Mouse (Mus musculus): ENCODE data around the gene Olfr748. TPM values are rescaled to one million over a fixed set of nuclear protein-coding genes. Genes with fewer than 3 reads are reported as not detected.
"Not testable (repeated sequence)": the region's sequence is repeated elsewhere in the genome, so short reads cannot be mapped to it uniquely, and the experiment has no call there.

Gene Olfr748
- not detected for total RNA-seq (2021)
- long read RNA-seq, experiment 1: 0 reads
- long read RNA-seq, experiment 2: 0 reads

DNA sequence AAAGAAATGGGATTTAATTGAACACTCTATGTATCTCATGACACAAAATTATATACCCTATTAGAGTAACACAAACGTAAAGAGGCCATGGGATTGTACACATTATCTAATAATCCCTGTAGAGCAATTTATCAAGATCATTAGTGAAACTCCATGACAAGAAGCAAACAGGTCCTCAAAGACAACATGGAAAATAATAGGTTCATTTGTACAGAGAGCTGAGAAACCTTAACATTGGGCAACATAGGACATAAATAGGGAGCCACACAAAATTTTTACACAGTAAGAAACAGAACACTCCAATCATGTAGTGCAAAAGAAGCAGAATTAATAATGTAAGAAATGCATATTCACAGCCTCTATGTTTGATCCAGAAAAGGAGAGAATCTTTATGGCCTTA, at the start of gene Olfr748:
Olfr748 (plus strand) TSS at position 301 of the 400 bp plus-strand sequence.
- no peak for DNase-seq

DNA sequence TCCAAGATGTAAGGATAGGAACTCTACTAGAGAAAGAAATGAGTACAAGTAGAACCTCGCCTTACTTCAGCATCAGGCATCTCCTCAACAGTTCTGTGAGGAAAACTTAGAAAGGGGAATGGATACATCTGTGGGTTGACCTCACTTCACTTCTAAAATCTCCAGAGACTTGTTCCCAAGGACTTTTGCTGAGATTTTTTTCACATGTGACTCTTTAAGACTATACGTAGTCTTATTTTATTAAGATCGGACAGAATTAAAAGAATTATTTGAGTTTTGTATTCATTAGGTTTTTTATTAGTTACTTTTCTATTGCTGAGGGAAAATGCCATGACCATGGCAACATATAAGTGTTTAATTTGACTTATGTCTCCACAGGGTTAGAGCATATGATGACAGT, 14.1 kb upstream of the Olfr748 start, which contains the start of gene Olfr747:
Olfr747 (minus strand) TSS at position 101 of the 400 bp plus-strand sequence.
- no peak for DNase-seq

DNA sequence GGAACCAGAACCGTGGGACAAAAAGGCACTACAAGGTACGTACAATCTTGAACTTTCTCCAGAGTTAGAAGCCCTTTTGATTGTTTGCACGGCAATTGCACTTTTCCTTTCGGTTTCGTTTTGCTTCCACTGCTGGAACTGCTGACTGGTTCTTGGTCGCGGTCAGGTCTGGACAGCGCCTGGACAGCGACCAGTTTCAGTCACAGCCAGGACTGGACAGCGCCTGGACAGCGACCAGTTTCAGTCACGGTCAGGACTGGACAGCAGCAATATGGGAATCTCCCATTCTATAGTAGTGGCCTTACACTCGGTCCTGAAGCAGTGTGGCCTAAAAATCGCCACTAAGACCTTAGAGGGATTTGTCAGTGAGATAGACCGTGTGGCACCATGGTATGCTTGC, 12.7 kb downstream of the Olfr748 start:
- DNase-seq: not testable (repeated sequence)

DNA sequence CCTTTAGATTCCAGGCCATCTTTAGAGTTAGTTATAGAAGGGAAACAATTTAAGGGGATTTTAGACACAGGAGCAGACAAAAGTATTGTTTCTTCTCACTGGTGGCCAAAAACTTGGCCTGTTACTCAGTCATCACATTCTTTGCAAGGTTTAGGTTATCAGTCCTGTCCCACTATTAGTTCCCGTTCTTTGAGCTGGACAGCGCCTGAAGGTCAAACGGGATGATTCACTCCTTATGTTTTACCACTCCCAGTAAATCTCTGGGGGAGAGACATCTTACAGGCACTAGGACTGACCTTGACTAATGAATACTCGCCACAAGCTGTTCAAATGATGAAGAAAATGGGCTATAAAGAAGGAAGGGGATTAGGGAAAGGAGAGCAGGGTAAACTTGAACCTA, 15.2 kb downstream of the Olfr748 start:
- not testable (repeated sequence) for DNase-seq

DNA sequence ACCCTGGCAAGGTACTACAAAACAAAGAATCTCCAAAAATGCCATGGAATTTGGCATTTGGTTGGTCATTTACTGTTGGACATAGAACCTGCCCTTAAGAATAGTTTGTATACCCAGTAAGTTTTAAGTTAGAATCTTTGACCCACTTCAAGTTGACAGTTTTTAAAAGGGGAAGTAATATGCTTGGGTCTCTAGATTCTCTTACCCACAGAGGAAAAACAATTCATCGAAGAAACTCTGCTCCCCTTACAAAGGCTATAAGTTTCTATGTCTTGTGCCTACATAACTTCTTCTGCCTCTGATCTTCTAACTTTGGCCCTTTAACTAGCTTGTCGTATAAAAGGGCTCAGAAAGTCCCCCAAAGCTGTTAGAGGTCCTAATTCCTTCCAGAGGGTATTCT, 33.2 kb downstream of the Olfr748 start:
- no peak for DNase-seq

DNA sequence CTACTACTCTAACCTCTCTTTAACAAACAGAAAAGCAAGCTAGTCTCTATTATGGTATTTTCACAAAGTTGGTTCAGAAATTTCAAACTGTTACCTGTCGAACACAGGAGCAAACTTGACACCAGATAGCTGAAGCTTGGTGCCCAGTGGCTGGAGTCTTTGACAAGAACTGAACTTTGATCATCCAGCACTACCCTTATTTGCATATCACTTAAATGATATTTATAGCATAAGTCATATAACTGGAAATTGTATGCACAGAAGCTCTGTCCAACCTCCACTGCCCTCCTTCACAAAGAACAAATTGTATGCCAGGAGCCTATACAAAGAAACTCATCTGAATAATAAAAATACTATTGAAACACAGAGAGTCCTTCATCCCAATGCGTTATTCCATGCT, 34.4 kb downstream of the Olfr748 start:
- no peak for DNase-seq

DNA sequence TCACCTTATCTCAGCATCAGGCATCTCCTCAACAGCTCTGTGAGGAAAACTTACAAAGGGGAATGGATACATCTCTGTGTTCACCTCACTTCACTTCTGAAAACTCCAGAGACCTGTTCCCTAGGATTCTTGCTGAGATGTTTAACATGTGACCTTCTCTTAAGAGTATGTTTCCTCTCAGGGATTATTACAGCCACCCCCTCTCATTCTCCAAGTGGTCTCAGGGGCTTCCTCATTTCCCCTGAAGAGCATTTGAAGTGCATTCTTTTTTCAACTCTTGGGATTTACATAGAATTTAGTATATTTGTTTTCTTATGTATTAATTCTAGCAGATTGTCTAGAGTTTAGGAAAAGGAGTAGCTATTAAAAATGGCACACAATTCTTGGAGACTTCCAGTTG, 37.8 kb downstream of the Olfr748 start, which contains the start of gene Olfr749:
Olfr749 (minus strand) TSS at position 101 of the 400 bp plus-strand sequence.
- no peak for DNase-seq

DNA sequence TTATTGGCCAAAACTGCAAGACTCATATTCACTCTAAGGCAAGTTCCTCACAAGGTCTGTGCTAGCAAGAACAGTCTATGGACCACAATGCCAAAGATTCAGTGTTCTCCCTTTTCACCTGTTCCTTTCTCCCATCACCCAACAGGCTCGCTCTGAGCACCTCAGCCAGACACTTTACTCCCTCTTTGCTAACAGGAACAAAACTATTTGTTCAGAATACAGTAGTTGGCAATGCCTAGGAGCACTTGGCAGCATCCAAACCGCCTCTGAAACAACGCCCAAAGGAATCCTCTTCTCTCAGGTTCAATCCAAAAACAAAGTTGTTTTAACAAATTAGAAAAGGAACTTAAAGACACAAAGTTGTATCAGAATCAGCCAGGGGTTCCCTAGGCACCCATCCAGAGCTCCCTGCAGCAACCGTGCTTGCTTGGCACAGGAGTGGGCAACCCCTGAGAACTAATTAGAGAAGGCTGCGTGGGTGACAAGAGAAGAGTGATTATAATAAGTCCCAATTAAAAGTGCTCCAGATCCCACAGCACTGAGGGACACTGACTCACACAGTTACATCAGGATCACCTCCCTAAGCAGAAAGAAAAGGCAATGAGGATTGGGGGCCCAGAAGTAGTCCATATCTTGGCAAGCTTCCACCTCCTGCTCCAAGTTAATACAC, 51.4 kb downstream of the Olfr748 start:
- DNase-seq: no peak

Other genes starting within 250 kb of the Olfr748 start
- gene Olfr741, start 234.6 kb upstream of the Olfr748 start, total RNA-seq (2021): not detected
- gene Olfr742, start 203.8 kb upstream of the Olfr748 start, total RNA-seq (2021): not detected
- not detected for gene Olfr743, start 185.5 kb upstream of the Olfr748 start, total RNA-seq (2021)
- gene Olfr744, start 92.5 kb upstream of the Olfr748 start, total RNA-seq (2021): not detected
- not detected for gene Olfr745, start 68.0 kb upstream of the Olfr748 start, total RNA-seq (2021)
- not detected for gene Olfr746, start 60.3 kb upstream of the Olfr748 start, total RNA-seq (2021)
- not detected for gene Olfr747, start 14.2 kb upstream of the Olfr748 start, total RNA-seq (2021)
- gene Olfr749, start 37.7 kb downstream of the Olfr748 start, total RNA-seq (2021): not detected
- 1 to 10 TPM; 7.4 to 8.2 TPM for gene Ttc5, start 78.1 kb downstream of the Olfr748 start, total RNA-seq (2021)
- gene Ccnb1ip1, start 100.4 kb downstream of the Olfr748 start, total RNA-seq (2021): not detected
- gene Parp2, start 100.5 kb downstream of the Olfr748 start, total RNA-seq (2021): 1 to 10 TPM; 7.5 to 8.5 TPM
- gene Tep1, start 163.2 kb downstream of the Olfr748 start, total RNA-seq (2021): 10 to 100 TPM in 1 of 2 experiments, 1 to 10 TPM in 1; 8.3 to 10.2 TPM
- 100 to 1,000 TPM in 1 of 2 experiments, 10 to 100 TPM in 1; 97.0 to 105 TPM for gene Klhl33, start 190.1 kb downstream of the Olfr748 start, total RNA-seq (2021)
- 10 to 100 TPM; 40.1 to 41.8 TPM for gene Osgep, start 217.5 kb downstream of the Olfr748 start, total RNA-seq (2021)
- 10 to 100 TPM; 23.7 to 24.8 TPM for gene Apex1, start 217.6 kb downstream of the Olfr748 start, total RNA-seq (2021)
- 10 to 100 TPM; 12.9 to 14.6 TPM for gene Pip4p1, start 223.5 kb downstream of the Olfr748 start, total RNA-seq (2021)
- gene Pnp, start 223.7 kb downstream of the Olfr748 start, total RNA-seq (2021): 1 to 10 TPM; 4.4 to 8.7 TPM
- gene Gm49342, start 237.1 kb downstream of the Olfr748 start, total RNA-seq (2021): 1 to 10 TPM; 1.6 to 1.9 TPM
- gene Pnp2, start 248.6 kb downstream of the Olfr748 start, total RNA-seq (2021): under 1 TPM; 0.46 to 0.49 TPM